Mouse (Mus musculus) hindbrain, embryonic 14.5 days (tissue): Measurements from ENCODE around the gene Pax9. TPM values are rescaled to one million over a fixed set of nuclear protein-coding genes. Genes with fewer than 3 reads are reported as not detected.

Source experiments
- ATAC-seq: fragments of 200-750 bp; cut with Nextera tagmentation; 2 replicates; pipeline ENCODE4 v1.8.0; 2017; ENCODE audit warnings: moderate number of reproducible peaks, mild to moderate bottlenecking, moderate TSS enrichment, moderate library complexity; ENCODE audit not compliant: low FRiP score
- DNase-seq: peaks from one replicate; pipeline ENCODE4 v3.0.0-alpha.2; 2015; ENCODE audit warnings: low spot score
- H3K27ac ChIP-seq: fragments of 300-500 bp; sonication (generic); 2 replicates; pipeline ENCODE4 v1.5.1; 2014; ENCODE audit warnings: mild to moderate bottlenecking, moderate library complexity
- H3K27me3 ChIP-seq: fragments of 300-500 bp; sonication (generic); 2 replicates; pipeline ENCODE4 v1.6.1; 2014; ENCODE audit warnings: mild to moderate bottlenecking, low read length, mixed read lengths; ENCODE audit not compliant: control insufficient read depth, insufficient read depth
- H3K36me3 ChIP-seq: fragments of 300-500 bp; sonication (generic); replicated peaks from 2 replicates; pipeline ENCODE4 v1.6.1; 2014; ENCODE audit not compliant: control insufficient read depth, insufficient read depth
- H3K4me1 ChIP-seq: fragments of 300-500 bp; sonication (generic); replicated peaks from 2 replicates; pipeline ENCODE4 v1.6.1; 2014; ENCODE audit warnings: antibody characterized with exemption, low read length, mixed read lengths; ENCODE audit not compliant: control insufficient read depth, insufficient read depth
- H3K4me2 ChIP-seq: fragments of 300-500 bp; sonication (generic); replicated peaks from 2 replicates; pipeline ENCODE4 v1.6.1; 2014; ENCODE audit warnings: mild to moderate bottlenecking, moderate library complexity
- H3K4me3 ChIP-seq: fragments of 300-500 bp; sonication (generic); replicated peaks from 2 replicates; pipeline ENCODE4 v1.5.1; 2014; ENCODE audit warnings: mild to moderate bottlenecking, low read length
- H3K9ac ChIP-seq: fragments of 300-500 bp; sonication (generic); 2 replicates; pipeline ENCODE4 v1.6.1; 2014
- H3K9me3 ChIP-seq: fragments of 300-500 bp; sonication (generic); 2 replicates; pipeline ENCODE4 v1.6.1; 2016; ENCODE audit warnings: low read length; ENCODE audit not compliant: control insufficient read depth
- WGBS: fragments of 180-500 bp; shearing (Covaris S2); extraction: QIAGEN DNeasy Blood & Tissue Kit; methylation state at CpG from one replicate; pipeline ENCODE4 v1.1.7; 2014; 5-methylcytosine and 5-hydroxymethylcytosine counted together
- polyA plus RNA-seq: library from polyadenylated mRNA; unstranded; fragments of >200 nt; fragmentation: Nextera tagmentation; extraction: Ambion mirVana; gene quantifications from 2 replicates; pipeline ENCODE4 v1.2.1, GENCODE M21; 2014

The Pax9 gene
- polyA plus RNA-seq, 1 experiment from 2014 or later = not detected

DNA sequence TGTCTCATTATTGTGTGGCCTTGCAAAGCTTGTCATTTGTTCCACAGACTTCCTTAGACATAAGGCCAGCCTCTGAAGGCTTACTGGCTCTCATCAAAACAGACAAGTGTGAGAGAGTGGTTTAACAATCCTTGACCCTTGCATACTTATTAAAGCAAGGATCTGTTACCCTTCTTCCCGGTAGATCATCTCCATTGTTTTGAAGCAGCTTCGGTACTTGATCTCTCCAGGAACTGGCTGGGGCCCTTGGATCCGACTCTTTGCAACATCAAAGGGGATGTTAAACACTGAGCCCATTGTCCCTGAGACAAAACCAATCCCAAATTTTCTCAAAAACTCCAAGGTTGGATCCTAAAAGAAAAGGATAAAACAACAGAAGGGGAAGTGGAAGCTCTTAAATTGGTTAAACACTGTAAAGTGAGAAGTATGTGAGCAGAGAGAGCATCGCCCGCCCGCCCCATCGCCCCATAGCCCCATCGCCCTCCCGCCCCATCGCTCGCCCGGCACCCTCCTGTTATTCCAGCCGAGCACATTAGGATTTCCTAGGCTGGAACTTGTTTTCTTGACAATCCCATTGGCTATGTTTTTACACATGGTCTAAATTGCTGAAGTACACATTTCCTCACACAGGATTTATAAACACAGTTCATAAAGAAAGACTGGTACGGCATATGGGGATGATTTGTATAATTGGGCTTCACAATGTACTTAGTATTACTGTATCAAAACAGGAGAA, 26.6 kb downstream of the Pax9 start:
- Histone ChIP-seq H3K4me1 (no peaks in the 10 kb centered on the region), H3K4me2 (no peak overlapping the region), H3K27me3 (peaks cover 28% of the 10 kb centered on the region; the same call in 1 of the 2 replicates), H3K4me3 (no peak overlapping the region), H3K36me3 (no peaks in the 10 kb centered on the region), H3K9ac (no peak overlapping the region), H3K27ac (no peak overlapping the region), H3K9me3 (no peaks in the 10 kb centered on the region)
- DNase-seq = no peak
- WGBS = 11% methylated on average over 14 of the region's 14 CpGs
- no peak for ATAC-seq

DNA sequence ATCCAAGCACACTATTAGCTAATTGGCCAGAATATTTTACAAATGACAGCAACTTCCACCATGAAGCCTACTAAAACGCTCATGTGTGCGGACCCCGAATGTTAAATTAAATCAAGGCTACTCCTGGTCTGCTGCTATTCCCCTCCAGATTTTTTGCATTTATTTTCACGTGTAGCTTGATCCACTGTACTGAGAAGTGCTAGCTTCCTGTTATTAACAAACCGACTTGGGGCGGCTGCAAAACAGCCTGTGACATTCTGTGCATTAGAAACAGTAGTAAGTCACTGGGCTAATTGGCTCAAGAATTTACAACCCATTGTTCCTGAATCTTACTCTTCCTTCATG, 27.1 kb downstream of the Pax9 start:
- Histone ChIP-seq H3K9ac (no peak overlapping the region), H3K9me3 (no peaks in the 10 kb centered on the region), H3K36me3 (no peaks in the 10 kb centered on the region), H3K4me2 (no peak overlapping the region), H3K4me1 (no peaks in the 10 kb centered on the region), H3K27ac (no peak overlapping the region), H3K27me3 (peaks cover 27% of the 10 kb centered on the region; the same call in 1 of the 2 replicates), H3K4me3 (no peak overlapping the region)
- WGBS = 36% methylated on average over 6 of the region's 6 CpGs
- ATAC-seq (no peak), DNase-seq (no peak)

DNA sequence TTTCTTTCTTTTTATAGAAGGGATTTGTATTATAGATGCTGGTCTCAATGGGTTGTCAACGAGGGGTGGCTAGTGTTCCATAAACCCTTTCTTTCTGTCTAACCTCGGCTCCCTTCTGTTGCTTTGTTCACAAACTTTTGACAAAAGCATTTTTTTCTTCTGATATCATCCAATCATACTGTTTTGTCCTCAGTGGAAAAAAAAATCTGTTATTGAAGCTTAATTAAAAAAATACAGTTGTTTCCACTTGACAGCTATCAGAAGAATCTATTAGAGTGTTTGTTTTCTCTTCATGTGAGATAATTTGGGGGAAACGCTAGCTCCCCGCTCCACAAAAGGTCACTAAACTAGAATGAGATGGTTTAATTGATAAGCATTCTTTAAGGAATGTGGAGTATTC, 36.1 kb downstream of the Pax9 start:
- H3K9me3 ChIP-seq = no peaks in the 10 kb centered on the region
- H3K4me3 ChIP-seq = no peak overlapping the region
- H3K4me1 ChIP-seq = no peaks in the 10 kb centered on the region
- H3K27ac ChIP-seq = no peak overlapping the region
- no peak overlapping the region for H3K4me2 ChIP-seq
- 60% methylated on average over 4 of the region's 4 CpGs for WGBS
- no peaks in the 10 kb centered on the region for H3K27me3 ChIP-seq
- H3K9ac ChIP-seq = no peak overlapping the region
- DNase-seq = no peak
- H3K36me3 ChIP-seq = no peaks in the 10 kb centered on the region
- no peak for ATAC-seq

DNA sequence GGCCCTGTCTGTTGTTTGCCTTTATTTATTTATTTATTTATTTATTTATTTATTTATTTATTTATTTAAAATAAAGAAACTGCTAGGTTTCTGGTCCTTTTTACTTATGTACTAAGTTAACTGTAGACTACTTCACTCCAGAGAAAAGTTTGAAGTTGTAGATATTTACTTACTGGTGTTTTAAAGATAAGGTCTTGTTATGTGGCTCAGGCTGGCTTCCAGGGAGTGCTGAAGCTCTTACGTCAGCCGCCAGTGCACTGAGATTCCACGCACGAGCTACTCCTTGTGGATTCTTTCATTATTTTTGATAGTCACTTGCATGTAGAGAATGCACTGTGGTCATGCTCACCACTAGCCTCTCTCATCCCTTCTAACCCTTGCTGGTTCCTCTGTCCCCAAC, 45.5 kb downstream of the Pax9 start:
- DNase-seq (no peak), ATAC-seq (no peak)
- H3K27ac ChIP-seq = no peak overlapping the region
- no peaks in the 10 kb centered on the region for H3K27me3 ChIP-seq
- H3K36me3 ChIP-seq = no peaks in the 10 kb centered on the region
- H3K9me3 ChIP-seq = no peaks in the 10 kb centered on the region
- no peak overlapping the region for H3K4me3 ChIP-seq
- 90% methylated on average over 4 of the region's 4 CpGs for WGBS
- H3K4me1 ChIP-seq = no peaks in the 10 kb centered on the region
- H3K4me2 ChIP-seq = no peak overlapping the region
- no peak overlapping the region for H3K9ac ChIP-seq

Other genes starting within 250 kb of the Pax9 start
- not detected in 2 replicates for gene Nkx2-1, start 154.9 kb upstream of the Pax9 start, polyA plus RNA-seq
- not detected in 2 replicates for gene Nkx2-9, start 78.5 kb upstream of the Pax9 start, polyA plus RNA-seq